Mouse (Mus musculus) liver, adult 2 months (tissue): ENCODE results near the gene Ldlrad2.

Experiments used
- CTCF ChIP-seq: fragments of 200-500 bp; IDR thresholded peaks from 2 replicates; pipeline ENCODE4 v1.5.1; 2011; ENCODE audit warnings: low read depth, low read length, control low read depth
- POLR2A ChIP-seq: fragments of 200-500 bp; IDR thresholded peaks from 2 replicates; pipeline ENCODE4 v1.6.1; 2011; ENCODE audit warnings: low read length, control low read depth; ENCODE audit not compliant: insufficient read depth; ENCODE audit errors: extremely low read depth

GRCm38 (mm10) chr4:137610256-137610655 lies 35.9 kb upstream of the Ldlrad2 start:
- TF ChIP-seq CTCF, result no peak
- no peak for TF ChIP-seq POLR2A
